10 mouse cellular contexts compared by ENCODE assay signal in genomic region chr4:139493227-139494025, GRCm38 (mm10). TPM values are rescaled to one million over a fixed set of nuclear protein-coding genes. Genes with fewer than 3 reads are reported as not detected.
DNase-seq lines count a peak whose midpoint lies in the region; ATAC-seq lines count a peak whose summit lies in the region.
"Had no signal": no experiment of that assay in that cellular context is flagged by ENCODE, and none has a peak within 500 bp of the region (broad histone marks: within the 10 kb centered on the region; RNA-seq: fewer than 3 reads in every experiment).

No protein-coding gene starts in this region.

- H3K4me2 ChIP-seq in kidney, embryonic 16.5 days (replicated peaks; ENCODE audit: low read depth, low read length) = no peak overlapping the region
- H3K4me2 ChIP-seq in hindbrain, embryonic 16.5 days (ENCODE audit: low read length) = no peak overlapping the region
- H3K4me2 ChIP-seq: forebrain, embryonic 15.5 days; lung, embryonic 15.5 days had no signal

- no peaks in the 10 kb centered on the region for H3K9me3 ChIP-seq in kidney, embryonic 16.5 days (ENCODE audit: low read length)
- no peaks in the 10 kb centered on the region for H3K9me3 ChIP-seq in hindbrain, embryonic 16.5 days (ENCODE audit: control insufficient read depth, low read length)
- H3K9me3 ChIP-seq: forebrain, embryonic 15.5 days; lung, embryonic 15.5 days had no signal

- no peak overlapping the region for H3K9ac ChIP-seq in kidney, embryonic 16.5 days (replicated peaks; ENCODE audit: low read length)
- H3K9ac ChIP-seq in hindbrain, embryonic 16.5 days (ENCODE audit: low read depth, low read length) = no peak overlapping the region
- H3K9ac ChIP-seq: forebrain, embryonic 15.5 days; lung, embryonic 15.5 days had no signal

- peak; percentile 69 for DNase-seq in kidney, adult 11 months
- DNase-seq in cerebellum, adult 18-20 months = peak; percentile 75 to 81
- DNase-seq in lung, postnatal 4 days = peak; percentile 67 to 68
- no peak for DNase-seq in embryo, embryonic 10 days (ENCODE audit: low spot score)
- no peak for DNase-seq in thymus, postnatal 36 days
- DNase-seq in embryo, embryonic 10.5 days (ENCODE audit: low spot score) = no peak

- H3K27me3 ChIP-seq in kidney, embryonic 16.5 days (ENCODE audit: insufficient read depth, low read length) = no peaks in the 10 kb centered on the region
- H3K27me3 ChIP-seq in hindbrain, embryonic 16.5 days (replicated peaks; ENCODE audit: control insufficient read depth, insufficient read depth, low read length) = no peaks in the 10 kb centered on the region
- H3K27me3 ChIP-seq: forebrain, embryonic 15.5 days; lung, embryonic 15.5 days had no signal

- H3K27ac ChIP-seq in kidney, embryonic 16.5 days (ENCODE audit: low read length) = no peak overlapping the region
- no peak overlapping the region for H3K27ac ChIP-seq in hindbrain, embryonic 16.5 days (ENCODE audit: low read depth, low read length)
- H3K27ac ChIP-seq: forebrain, embryonic 15.5 days; lung, embryonic 15.5 days had no signal

- WGBS in kidney, embryonic 16.5 days = 62% methylated on average over 9 of the region's 9 CpGs
- WGBS in hindbrain, embryonic 16.5 days = 76% methylated on average over 9 of the region's 9 CpGs

- no peak for ATAC-seq in kidney, embryonic 16.5 days (ENCODE audit: low FRiP score, low TSS enrichment)
- 0 out of 2 replicates have a peak, but pooled peaks have one; percentile 12 for ATAC-seq in hindbrain, embryonic 16.5 days

- H3K4me1 ChIP-seq in kidney, embryonic 16.5 days (ENCODE audit: insufficient read depth, low read length) = no peaks in the 10 kb centered on the region
- no peaks in the 10 kb centered on the region; the same call in 1 of the 2 replicates for H3K4me1 ChIP-seq in hindbrain, embryonic 16.5 days (ENCODE audit: control insufficient read depth, insufficient read depth, low read depth, low read length)
- H3K4me1 ChIP-seq: forebrain, embryonic 15.5 days; lung, embryonic 15.5 days had no signal

- peaks cover 21% of the 10 kb centered on the region for H3K36me3 ChIP-seq in kidney, embryonic 16.5 days (ENCODE audit: insufficient read depth, low read length)
- H3K36me3 ChIP-seq in hindbrain, embryonic 16.5 days (ENCODE audit: control insufficient read depth, insufficient read depth, low read length) = peaks cover 15% of the 10 kb centered on the region

- H3K4me3 ChIP-seq in kidney, embryonic 16.5 days (ENCODE audit: low read length) = no peak overlapping the region
- H3K4me3 ChIP-seq in hindbrain, embryonic 16.5 days (ENCODE audit: low read length) = no peak overlapping the region
- H3K4me3 ChIP-seq: forebrain, embryonic 15.5 days; lung, embryonic 15.5 days had no signal

RNA-seq across cellular contexts. Expression of gene Iffo2, which starts 36.9 kb away (rescaled TPM):
- 3.2 and 3.7 TPM in 2 replicates for polyA plus RNA-seq in kidney, embryonic 16.5 days (2015; fragmentation: Nextera tagmentation; extraction: Ambion mirVana)
- polyA plus RNA-seq in hindbrain, embryonic 16.5 days (2015; fragmentation: Nextera tagmentation; extraction: Ambion mirVana) = 3.5 and 3.9 TPM in 2 replicates

Comparison
In these comparisons a context has a peak if more than half of its experiments do, and no peak if none do; other contexts are left out.
1. DNase-seq: peak in kidney, adult 11 months (single experiment), cerebellum, adult 18-20 months (2 of 2) and lung, postnatal 4 days (2 of 2); none in embryo, embryonic 10 days (single experiment), thymus, postnatal 36 days (0 of 2) and embryo, embryonic 10.5 days (single experiment).